Mouse (Mus musculus) neutrophil, adult 5-6 weeks (primary cell): Measurements from ENCODE around the gene Mtor. TPM values are rescaled to one million over a fixed set of nuclear protein-coding genes. Genes with fewer than 3 reads are reported as not detected.

Experiments
- ATAC-seq: fragments of 151-379, 151-347 bp; 2 replicates; pipeline ENCODE4 v1.8.0; 2017; ENCODE audit warnings: mild to moderate bottlenecking, moderate TSS enrichment; ENCODE audit not compliant: insufficient number of reproducible peaks, poor library complexity, low FRiP score, severe bottlenecking; ENCODE audit errors: extremely low read depth
- total RNA-seq: library from RNA; stranded (forward); fragments of 200-1000 nt; gene quantifications from 2 replicates; pipeline ENCODE4 v1.2.3, GENCODE M21; 2017

Mtor gene
- total RNA-seq, 1 experiment from 2014 or later, result 21.1 TPM

GRCm38 (mm10) chr4:148515313-148515712, 66.9 kb downstream of the Mtor start:
- no peak for ATAC-seq

- ATAC-seq, result no peak
Observed at GRCm38 (mm10) chr4:148517809-148518208, 69.4 kb downstream of the Mtor start.

GRCm38 (mm10) chr4:148518235-148518795, 69.9 kb downstream of the Mtor start:
- no peak for ATAC-seq

- no peak for ATAC-seq
Observed at GRCm38 (mm10) chr4:148523538-148523937, 75.1 kb downstream of the Mtor start.

GRCm38 (mm10) chr4:148527158-148527910, 78.9 kb downstream of the Mtor start:
- no peak for ATAC-seq

- no peak for ATAC-seq
Observed at GRCm38 (mm10) chr4:148530351-148530750, 81.9 kb downstream of the Mtor start.

GRCm38 (mm10) chr4:148530778-148531177, 82.4 kb downstream of the Mtor start:
- no peak for ATAC-seq

GRCm38 (mm10) chr4:148531341-148531740, 82.9 kb downstream of the Mtor start:
- ATAC-seq, result no peak

- no peak for ATAC-seq
Observed at GRCm38 (mm10) chr4:148532516-148532915, 84.1 kb downstream of the Mtor start.

- no peak for ATAC-seq
Observed at GRCm38 (mm10) chr4:148533613-148534328, 85.4 kb downstream of the Mtor start.

- ATAC-seq, result no peak
Observed at GRCm38 (mm10) chr4:148535876-148536275, 87.5 kb downstream of the Mtor start.

- ATAC-seq, result no peak
Observed at GRCm38 (mm10) chr4:148549106-148549505, 100.7 kb downstream of the Mtor start.

GRCm38 (mm10) chr4:148557766-148558165, 109.4 kb downstream of the Mtor start:
- ATAC-seq, result no peak

GRCm38 (mm10) chr4:148558297-148559000, 110.0 kb downstream of the Mtor start, which contains the start of gene Exosc10:
Gene Exosc10 (plus strand): TSS chr4:148558429.
- peak; percentile 83 for ATAC-seq

- ATAC-seq, result no peak
Observed at GRCm38 (mm10) chr4:148562676-148563075, 114.3 kb downstream of the Mtor start.

- ATAC-seq, result no peak
Observed at GRCm38 (mm10) chr4:148563595-148563994, 115.2 kb downstream of the Mtor start.

GRCm38 (mm10) chr4:148570138-148570537, 121.7 kb downstream of the Mtor start:
- ATAC-seq, result no peak

- ATAC-seq, result no peak
Observed at GRCm38 (mm10) chr4:148570693-148571295, 122.4 kb downstream of the Mtor start.

- ATAC-seq, result no peak
Observed at GRCm38 (mm10) chr4:148573222-148573621, 124.8 kb downstream of the Mtor start.
